Mouse (Mus musculus): ENCODE results near the gene Pou2af1. TPM values are rescaled to one million over a fixed set of nuclear protein-coding genes. Genes with fewer than 3 reads are reported as not detected.
A peak's percentile ranks its signal among the peaks of the same experiment; 100 is the strongest.

Gene Pou2af1
- total RNA-seq (2021) = not detected

DNA sequence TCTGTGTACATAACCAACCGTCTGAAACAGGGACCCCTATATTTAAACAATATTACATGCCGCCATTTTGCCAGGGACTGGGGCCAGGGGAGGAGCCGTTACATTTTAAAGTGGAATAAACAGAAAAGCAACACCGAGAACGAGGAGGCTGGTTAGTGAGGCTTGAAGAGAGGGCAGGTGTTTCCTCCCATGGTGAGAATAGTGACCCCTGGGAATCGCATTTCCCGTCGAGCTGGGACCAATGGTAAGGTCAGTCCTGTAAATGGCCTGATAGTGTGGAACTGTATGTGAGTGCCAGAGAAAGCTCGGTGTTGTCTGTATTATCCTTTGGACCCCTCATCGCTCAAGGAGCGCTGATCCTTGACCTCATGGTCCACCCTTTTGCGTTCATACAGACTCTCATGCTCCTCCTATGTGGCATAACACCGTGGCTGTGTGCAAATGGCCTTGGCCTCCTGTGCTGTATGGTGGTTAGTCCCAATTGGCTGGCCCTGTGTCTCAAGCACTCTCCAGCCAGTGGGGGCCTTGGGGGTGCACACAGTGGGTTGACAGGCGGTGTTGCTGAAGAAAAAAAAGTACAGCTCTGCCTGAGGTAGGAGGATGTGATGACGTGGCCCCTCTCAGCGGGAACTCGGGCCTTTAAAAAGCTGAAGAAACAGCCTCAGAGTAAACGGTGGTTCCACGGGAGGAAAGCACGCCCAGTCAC, at the start of gene Pou2af1:
Gene Pou2af1 (plus strand): TSS at position 686 of the 706 bp plus-strand sequence.
- intact Hi-C loops (cut with DNase I) = no loop called here

GRCm38 (mm10) chr9:51163989-51164388, 49.5 kb upstream of the Pou2af1 start:
- intact Hi-C loops (cut with DNase I) = loop anchor here (2.0 to 10.0 kb wide), 3 partner anchors 129 to 771 kb away; partner anchors contain the start of gene Arhgap20
- DNase-seq (ENCODE audit: extremely low spot score in 1 of 2, low spot score in 2 of 2) = no peak

More for the DNA sequence above, at the start of gene Pou2af1:
- peak in 1 of 2 experiments; percentile 72 for DNase-seq (ENCODE audit: extremely low spot score in 1 of 2, low spot score in 2 of 2)

DNA sequence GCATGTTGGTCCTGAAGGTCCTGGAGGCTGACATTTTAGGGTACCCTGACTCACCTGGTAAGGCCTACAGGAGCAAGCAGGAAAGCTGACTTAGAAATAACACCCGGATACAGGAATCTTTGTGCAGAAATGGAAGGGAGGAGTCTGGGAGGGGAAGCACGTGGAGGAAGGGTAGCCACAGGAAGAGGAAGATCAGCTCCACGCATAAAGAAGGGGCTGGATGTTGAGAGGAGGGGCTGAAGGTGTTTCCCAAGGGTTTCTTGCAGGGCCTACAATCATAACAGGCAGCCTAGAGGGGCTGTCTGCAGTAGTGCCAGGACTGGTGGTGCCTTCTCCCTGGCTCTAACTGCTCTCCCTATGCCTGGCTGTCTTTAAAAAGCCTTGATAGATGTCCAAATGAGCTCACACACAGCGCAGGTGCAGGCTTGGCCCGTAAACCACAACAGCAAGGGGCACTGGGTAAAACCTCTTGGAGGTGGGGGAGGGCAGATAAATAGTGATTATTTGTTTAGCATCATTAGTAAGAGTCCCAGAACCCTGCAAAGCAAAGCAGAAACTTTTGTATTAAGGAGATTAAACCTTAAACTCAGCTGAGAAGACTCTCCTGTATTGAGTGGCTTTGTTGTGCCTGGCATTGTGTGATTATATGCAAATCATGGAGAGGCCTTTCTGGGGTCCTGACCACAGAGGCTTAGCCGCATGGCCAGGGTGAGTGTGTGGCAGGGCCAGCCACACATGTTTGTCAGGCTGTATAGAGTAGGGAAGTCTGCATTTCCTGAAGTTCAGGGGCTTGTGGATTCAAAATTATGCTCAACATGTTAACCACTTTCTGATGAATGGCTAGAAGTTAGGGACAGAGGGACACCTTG, 48.0 kb upstream of the Pou2af1 start, which contains the start of gene Gm32742:
Gene Gm32742 (minus strand): TSS at position 206 of the 869 bp plus-strand sequence.
- no peak for DNase-seq (ENCODE audit: extremely low spot score in 1 of 2, low spot score in 2 of 2)
- intact Hi-C loops (cut with DNase I) = loop anchor here (10.0 kb wide), 2 partner anchors 599 to 769 kb away; partner anchors contain the start of gene Arhgap20

DNA sequence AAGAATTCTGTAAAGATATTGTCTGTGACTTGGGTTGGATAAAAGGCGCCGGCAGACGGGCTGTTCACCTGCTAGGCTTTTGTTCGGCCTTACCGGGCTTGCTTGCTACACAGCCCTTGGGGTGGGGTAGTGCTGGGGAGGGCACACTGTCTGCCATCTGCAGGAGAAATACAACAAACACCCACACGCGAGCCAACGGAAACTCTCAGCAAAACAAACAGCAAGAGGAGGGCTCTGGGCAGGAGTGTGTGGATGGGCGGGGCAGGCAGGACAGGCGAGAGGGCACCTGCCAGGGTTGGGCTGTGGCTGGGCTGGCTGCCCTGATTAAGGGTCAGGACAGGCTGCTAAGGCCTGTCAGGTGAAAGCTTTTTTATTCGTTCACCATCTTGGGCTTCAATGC, 45.6 kb upstream of the Pou2af1 start:
- intact Hi-C loops (cut with DNase I) = loop anchor here (10.0 kb wide), 2 partner anchors 597 to 767 kb away; partner anchors contain the start of gene Arhgap20
- no peak for DNase-seq (ENCODE audit: extremely low spot score in 1 of 2, low spot score in 2 of 2)

- no peak for DNase-seq (ENCODE audit: extremely low spot score in 1 of 2, low spot score in 2 of 2)
- intact Hi-C loops (cut with DNase I) = loop anchor here (10.0 kb wide), 2 partner anchors 596 to 766 kb away; partner anchors contain the start of gene Arhgap20
Observed at GRCm38 (mm10) chr9:51168698-51169097, 44.8 kb upstream of the Pou2af1 start.

GRCm38 (mm10) chr9:51169133-51169532, 44.4 kb upstream of the Pou2af1 start:
- intact Hi-C loops (cut with DNase I) = loop anchor here (10.0 kb wide), 2 partner anchors 596 to 766 kb away; partner anchors contain the start of gene Arhgap20
- no peak for DNase-seq (ENCODE audit: extremely low spot score in 1 of 2, low spot score in 2 of 2)

- no peak for DNase-seq (ENCODE audit: extremely low spot score in 1 of 2, low spot score in 2 of 2)
- intact Hi-C loops (cut with DNase I) = no loop called here
Observed at GRCm38 (mm10) chr9:51170298-51170697, 43.2 kb upstream of the Pou2af1 start.

GRCm38 (mm10) chr9:51174890-51175464, 38.5 kb upstream of the Pou2af1 start:
- intact Hi-C loops (cut with DNase I) = no loop called here
- DNase-seq (ENCODE audit: extremely low spot score in 1 of 2, low spot score in 2 of 2) = no peak

DNA sequence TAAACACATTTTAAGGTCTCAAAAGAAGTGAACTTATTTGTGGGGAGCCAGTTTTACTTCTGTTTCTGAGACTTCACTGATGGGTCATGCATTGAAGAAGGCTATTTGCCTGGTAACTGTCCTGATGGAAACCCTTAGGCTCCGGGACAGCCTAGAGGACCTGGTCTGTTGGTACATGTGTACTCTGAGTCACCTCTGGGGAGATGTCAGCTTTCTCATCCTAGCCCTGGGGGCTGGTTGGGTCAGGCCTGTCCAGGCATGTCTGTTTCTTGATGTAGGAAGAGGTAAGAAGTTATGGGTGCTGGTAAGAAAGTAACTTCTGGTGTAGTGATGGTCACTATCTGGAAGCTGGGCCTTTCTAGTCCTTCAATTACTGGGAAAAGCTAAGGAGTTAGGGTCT, 37.8 kb upstream of the Pou2af1 start:
- intact Hi-C loops (cut with DNase I) = no loop called here
- DNase-seq (ENCODE audit: extremely low spot score in 1 of 2, low spot score in 2 of 2) = no peak

GRCm38 (mm10) chr9:51178297-51178696, 35.2 kb upstream of the Pou2af1 start:
- DNase-seq (ENCODE audit: extremely low spot score in 1 of 2, low spot score in 2 of 2) = no peak
- intact Hi-C loops (cut with DNase I) = no loop called here

GRCm38 (mm10) chr9:51180621-51181020, 32.9 kb upstream of the Pou2af1 start:
- peak; percentile 47 to 69 for DNase-seq (ENCODE audit: extremely low spot score in 1 of 2, low spot score in 2 of 2)
- intact Hi-C loops (cut with DNase I) = no loop called here

DNA sequence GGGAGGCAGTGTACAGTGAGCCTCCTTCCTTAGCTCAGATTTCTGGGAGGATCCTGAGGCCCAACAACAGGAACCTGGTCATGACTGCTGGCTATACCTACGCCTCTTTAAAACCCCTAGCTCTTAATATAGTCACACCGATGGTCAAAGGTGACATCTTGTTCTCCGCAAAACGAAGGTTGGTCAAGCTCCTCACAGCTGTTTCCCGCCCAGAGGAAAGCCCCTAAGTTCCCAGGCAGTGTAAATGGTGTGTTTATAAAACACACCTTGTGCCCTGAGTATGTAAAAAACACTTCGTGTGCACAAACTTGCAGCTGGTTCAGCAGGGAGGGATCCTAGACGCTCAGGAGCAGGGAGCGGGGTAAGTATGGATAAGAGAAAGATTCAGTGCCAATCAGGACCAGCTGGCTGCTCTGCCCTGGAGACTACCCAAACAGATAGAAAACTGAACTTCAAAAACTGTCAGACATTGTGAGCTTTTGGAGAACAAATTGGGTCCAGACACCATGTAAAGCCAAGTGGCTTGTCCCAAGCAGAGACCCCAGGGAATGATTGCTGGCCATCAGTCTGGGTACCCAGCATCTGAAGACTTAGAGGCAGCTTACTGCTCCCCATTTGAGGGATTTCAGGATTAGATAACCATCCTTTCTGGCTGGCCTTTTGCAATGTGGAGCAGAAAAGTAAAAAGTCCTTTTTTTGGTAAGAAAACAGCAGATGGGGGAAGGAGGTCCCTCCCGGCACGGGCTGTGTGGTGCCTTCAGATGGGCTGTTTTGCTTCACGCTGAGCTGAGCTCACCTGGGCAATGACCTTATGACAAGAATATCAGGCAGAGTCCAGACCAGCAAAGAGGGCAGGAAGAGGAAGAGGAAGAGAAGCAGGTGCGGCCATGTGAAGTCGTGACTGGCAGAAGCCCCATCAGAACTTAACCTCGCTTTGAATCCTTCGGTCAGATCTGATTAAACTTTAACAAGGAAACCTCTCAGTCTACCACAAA, 30.5 kb upstream of the Pou2af1 start:
- intact Hi-C loops (cut with DNase I) = no loop called here
- no peak for DNase-seq (ENCODE audit: extremely low spot score in 1 of 2, low spot score in 2 of 2)

GRCm38 (mm10) chr9:51185386-51185785, 28.1 kb upstream of the Pou2af1 start:
- intact Hi-C loops (cut with DNase I) = no loop called here
- DNase-seq (ENCODE audit: extremely low spot score in 1 of 2, low spot score in 2 of 2) = peak; percentile 31 to 40

- intact Hi-C loops (cut with DNase I) = no loop called here
- DNase-seq (ENCODE audit: extremely low spot score in 1 of 2, low spot score in 2 of 2) = no peak
Observed at GRCm38 (mm10) chr9:51185871-51186270, 27.6 kb upstream of the Pou2af1 start.

GRCm38 (mm10) chr9:51190655-51191054, 22.9 kb upstream of the Pou2af1 start:
- intact Hi-C loops (cut with DNase I) = no loop called here
- no peak for DNase-seq (ENCODE audit: extremely low spot score in 1 of 2, low spot score in 2 of 2)

DNA sequence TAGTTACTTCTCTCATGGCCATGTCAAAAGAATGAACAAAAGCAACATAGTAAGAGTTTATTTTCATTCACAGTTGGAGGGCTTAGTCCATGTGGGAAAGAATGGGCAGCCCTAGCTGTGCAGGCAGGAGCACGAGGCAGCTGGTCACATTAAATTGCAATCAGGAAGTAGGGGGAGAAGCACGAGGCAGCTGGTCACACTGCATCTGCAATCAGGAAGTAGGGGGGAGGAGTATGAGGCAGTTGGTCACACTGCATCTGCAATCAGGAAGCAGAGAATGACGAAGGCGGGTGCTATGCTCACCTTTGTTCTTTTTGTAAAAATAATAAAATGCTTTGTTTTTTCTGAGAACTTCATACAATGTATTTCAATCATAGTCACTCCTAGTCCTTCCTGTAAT, 18.7 kb upstream of the Pou2af1 start:
- intact Hi-C loops (cut with DNase I) = no loop called here

DNA sequence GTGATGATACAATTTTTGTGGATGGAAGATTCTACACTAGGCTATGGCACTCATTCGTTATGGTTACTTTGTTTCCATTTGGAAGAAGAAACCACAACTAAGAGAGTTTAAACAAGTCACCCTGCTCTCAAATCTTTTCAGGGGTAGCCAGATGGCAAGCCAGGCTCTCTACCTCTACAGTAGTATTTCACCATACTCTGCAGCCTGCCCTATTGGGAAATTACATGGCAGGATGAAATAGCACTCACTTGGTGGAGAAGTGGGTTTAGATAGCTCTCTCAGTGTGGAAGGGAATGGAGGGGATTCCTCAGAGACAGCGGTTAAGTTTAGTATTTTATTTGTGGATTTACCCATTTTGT, 4.6 kb upstream of the Pou2af1 start:
- intact Hi-C loops (cut with DNase I) = no loop called here
- DNase-seq (ENCODE audit: extremely low spot score in 1 of 2, low spot score in 2 of 2) = no peak

More for the DNA sequence above, 18.7 kb upstream of the Pou2af1 start:
- no peak for DNase-seq (ENCODE audit: extremely low spot score in 1 of 2, low spot score in 2 of 2)

DNA sequence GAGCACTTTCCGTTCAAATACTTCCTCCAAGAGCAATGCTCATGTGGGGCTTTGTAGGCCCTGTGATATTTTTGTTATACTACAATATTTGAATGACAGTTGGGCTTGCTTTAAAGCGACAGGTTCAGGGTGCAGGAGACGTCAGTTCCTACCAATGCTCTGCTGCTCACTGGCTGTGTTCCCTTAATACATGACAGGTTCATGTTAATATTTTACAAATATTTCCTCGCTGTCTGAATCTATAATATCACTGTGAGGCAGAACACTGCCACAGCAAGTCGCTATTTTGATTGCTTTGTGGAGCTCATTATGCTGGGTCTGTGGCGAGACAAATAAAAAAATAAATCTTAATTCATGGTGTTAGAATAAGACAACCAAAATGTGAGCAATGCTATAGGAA, 2.3 kb upstream of the Pou2af1 start:
- intact Hi-C loops (cut with DNase I) = no loop called here
- no peak for DNase-seq (ENCODE audit: extremely low spot score in 1 of 2, low spot score in 2 of 2)
